Mouse (Mus musculus) kidney, adult 9 months (tissue): ENCODE data around the gene Gtf2e1.

ENCODE experiments used
- DNase-seq: peaks from one replicate; pipeline ENCODE4 v3.0.0; 2022

Gene Gtf2e1

DNA sequence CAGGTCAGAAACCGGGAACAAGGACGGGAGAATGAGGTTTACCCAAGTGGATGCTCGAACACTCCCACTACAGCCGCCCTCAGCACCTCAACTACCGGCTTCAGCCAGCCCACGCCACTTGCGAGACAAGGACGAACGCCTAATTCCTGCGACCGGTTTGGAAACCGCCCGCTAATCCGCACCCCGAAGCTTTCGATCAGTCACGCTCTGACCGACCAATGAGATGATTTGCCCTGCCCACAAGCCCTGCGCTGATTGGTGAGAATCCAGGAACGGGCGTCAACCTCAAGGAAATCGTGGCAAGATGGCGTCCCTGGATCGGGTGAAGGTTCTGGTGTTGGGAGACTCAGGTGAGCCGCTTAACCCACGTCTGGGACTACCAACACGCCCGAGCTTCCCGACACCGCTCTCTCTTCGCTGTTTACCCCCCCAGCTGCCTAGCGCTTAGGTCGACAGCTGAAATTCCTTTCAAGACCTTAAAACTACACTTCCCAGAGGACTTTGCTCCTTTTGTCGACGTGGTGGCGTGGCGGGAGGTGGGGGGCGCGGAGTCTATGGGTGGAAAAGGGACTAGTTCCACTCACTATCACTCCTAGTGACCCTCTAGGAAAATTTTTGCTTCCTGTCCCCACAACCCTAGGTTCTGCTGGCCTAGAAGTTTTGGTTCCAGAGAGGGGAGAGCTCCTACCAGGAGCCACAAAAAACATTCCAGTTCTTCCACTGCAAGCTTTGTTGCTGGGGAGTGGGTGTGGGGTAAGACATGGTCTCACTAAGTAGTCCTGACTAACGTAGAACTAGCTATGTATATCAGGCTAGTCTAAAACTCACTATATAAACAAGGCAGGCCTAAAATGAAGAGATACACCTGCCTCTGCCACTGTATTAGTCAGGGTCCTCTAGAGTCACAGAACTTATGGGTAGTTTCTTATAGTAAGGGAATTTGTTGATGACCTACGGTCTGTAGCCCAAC is at the start of gene Gtf2e1, which contains the start of gene Rabl3:
Gene Gtf2e1, minus strand, starts transcription at position 179 of the 970 bp plus-strand sequence.
Gene Rabl3, plus strand, starts transcription at position 275 of the 970 bp plus-strand sequence.
- DNase-seq, result peak; percentile 99

DNA sequence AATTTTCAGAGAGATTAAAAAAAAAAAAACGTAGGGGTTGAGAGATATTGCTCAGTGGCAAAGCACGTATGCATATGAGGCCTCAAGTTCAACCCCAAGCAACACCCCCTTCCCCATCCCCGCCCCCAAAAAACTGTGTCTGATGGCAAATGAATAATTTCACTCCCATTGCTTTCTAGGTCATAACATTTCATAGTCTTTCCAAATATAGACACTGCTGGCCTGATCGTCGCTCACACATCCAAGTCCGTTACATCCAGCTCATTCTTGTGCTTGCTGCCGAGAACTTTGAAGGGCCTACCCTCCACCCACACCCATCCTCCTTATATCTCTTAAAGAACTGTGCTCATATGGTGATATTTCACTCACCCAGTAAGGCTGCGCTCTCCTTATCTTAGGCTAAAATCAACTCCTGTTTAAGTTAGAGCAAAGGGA is 45.6 kb upstream of the Gtf2e1 start:
- DNase-seq, result peak; percentile 15

DNA sequence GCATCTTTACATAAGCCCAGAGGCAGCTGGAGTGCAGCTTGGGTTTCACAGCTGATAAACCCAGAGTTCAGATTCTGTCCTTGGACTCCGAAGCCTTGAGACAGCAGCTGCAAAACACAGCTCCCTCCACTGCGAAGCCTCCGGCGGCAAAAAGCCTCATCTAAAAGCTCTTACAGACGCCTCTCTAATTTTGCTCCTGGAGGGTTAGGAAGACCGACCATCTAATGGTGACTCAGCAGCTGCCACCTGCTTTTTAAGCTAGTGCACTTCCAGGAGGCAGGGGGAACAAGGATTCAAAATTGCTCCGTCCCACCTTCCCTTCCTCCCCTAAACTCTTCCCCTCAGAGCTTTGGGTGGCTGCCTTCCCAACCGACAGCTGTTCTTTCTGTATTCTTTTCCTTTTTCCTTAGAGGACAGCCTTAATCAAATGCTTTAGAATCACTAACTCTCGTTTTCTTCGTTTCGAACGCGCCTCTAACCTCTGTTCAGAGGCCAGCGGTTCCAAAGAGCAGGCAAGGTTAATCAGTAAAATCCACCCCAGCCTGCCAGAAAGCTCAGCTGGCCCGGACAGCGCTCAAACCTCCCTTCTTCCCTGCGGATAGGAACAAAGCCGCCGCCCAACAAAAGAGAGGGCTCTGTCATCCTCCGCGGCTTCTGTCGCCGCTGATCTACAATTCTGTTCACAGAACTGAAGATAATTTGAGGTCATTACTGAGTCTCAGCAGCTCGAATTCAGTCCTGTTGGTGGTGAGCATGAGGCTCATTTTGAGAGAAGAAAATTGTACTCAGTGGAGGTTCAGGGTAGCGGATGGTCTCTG is 44.8 kb upstream of the Gtf2e1 start:
- DNase-seq, result peak; percentile 92

DNA sequence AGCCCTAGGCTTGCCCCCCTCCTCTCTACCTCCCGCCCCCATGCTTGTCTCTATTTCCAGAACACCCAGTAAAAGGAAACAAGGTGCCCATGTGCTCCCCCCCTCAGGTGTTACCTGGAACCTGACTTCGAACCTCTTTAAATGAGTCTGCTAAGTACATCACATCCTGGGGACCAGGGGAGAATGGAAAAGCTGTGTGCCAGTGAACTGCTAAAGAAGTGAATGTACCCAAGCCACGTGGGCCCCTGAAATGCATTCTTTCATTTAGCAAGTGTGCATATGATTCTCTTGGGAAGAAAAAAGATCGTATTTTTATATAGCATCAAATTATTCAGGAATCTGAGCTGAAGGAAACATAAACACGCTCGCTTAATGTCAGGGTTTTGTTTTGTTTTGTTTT is 44.2 kb upstream of the Gtf2e1 start:
- peak; percentile 32 for DNase-seq

DNA sequence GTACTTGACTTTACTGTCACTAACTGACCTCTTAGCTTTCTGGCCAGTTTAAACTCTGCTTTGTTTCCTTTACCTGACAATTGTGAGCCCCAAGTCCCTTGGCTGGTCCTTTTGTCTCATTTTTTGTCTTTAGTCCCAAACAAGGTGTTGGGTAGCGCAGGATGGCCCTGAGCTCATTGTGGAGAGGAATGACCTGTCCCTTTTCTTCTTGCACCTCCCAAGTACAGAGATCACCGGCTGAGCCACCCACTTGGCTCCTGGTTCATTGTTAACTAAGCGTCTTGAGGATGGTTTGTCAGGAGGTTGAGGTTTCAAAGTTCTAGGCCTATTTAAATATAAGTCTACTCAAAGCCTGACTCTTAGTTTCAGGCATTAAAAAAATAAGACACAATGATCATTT is 43.7 kb upstream of the Gtf2e1 start:
- DNase-seq, result peak; percentile 90

DNA sequence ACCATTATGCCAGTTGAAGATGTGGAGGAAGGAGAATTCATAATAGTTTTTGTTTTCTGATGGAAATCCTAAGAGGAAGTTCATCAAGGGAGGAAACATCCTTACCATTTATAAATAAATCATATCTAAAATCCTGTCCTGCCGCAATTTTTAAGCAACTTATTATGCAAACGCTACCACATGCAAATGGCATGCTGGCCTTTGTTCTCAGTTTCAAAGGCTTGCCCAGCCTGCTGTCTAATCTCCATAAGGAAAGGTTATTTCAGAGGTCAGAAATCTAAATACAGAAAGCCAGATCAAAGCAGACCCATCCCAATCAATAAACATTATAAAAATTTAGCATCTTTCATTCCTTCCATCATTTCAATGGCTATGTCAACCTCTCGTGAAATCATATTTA is 42.3 kb upstream of the Gtf2e1 start:
- peak; percentile 49 for DNase-seq

DNA sequence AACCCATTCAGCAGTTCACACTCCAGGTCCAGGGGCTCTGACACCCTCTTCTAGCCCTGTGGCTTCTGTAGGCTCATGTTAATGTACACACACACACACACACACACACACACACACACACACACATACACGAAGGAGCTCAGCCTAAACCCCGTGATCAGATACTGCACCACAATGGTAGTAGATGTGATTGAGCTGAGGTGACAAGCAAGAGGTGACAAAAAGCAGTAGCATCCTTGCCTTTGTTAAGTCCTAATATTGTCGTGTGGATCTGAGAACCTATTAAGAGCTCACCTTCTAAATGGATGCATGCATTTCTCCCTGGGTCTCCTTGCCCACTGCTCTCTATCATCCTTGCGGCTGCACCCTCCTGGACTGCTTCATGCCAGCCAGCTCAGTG is 41.1 kb upstream of the Gtf2e1 start:
- peak; percentile 33 for DNase-seq

DNA sequence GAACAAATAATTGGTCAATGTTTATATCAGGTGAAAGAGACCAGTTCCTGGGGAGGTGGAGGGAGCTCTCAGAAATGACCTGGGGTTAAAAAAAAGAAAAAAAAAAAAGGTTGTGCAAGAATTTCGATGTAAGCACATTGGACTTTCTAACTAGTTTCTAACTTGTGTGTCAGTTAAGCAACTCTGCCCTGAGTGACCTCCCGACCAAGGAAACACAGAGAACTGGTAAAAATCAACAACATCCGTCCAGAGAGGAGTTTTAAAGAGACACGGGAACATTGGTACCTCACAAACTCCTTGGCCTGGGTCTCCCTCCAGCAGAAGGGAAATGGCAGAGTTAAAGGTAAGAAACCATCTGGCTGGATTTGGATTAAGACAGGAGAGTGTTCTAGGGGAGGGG is 40.4 kb upstream of the Gtf2e1 start, which contains the start of gene Hgd:
Gene Hgd, plus strand, starts transcription at position 160 of the 400 bp plus-strand sequence.
- peak; percentile 85 for DNase-seq

DNA sequence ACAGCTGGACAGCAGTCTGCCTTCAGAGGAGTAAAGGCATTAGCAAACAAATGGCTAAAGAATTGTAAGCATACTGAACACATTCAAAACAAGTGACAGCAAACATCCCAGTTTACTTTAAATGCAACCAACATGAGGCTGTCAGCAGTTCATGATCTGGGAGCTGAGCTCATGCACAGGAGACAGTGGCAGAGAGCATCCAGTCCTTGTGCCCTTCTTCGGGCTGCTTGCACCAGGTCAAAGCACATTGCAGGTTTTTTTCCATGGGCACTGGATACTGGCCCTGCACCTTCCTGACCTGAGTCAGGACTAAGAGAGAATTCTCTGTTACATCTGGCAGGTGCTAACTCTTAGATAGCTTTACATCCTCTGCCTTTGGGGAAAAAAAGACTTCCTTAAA is 40.0 kb upstream of the Gtf2e1 start:
- DNase-seq, result peak; percentile 64

DNA sequence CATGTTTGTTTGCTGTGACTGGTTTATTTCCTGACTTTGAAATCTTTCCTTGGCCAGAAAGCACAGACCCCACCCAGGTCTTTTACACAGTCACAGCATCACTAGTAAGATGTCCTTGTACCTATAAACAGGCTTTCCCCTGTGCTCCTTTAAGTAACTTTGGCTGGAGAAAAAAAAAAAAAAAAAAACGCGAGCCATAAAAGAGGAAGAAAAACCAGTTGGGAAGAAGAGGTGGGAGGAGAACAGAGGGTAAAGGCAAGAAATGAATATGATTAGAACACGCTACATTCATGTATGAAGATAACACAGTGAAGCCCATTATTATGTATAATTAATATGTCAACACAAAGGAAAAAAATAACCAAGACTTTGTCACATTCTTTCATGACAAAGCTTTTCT is 35.7 kb upstream of the Gtf2e1 start:
- DNase-seq, result no peak

DNA sequence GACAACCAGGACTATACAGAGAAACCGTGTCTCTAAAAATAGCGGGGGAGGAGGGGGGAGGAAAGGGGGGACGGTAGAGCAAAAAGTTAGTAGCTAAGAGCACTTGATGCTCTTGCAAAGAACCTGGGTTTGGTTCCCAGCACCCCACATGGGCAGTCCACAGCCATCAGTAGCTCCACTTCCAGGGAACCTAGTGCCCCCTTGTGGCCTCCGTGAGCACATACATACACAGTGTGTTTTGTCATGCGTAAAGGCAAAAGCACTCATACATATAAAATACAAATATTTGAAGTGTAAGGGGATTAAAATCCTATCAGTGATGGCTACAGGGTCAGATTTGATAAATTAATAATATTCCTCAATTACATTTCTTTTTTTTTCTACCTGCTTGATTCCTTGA is 33.5 kb upstream of the Gtf2e1 start:
- no peak for DNase-seq

DNA sequence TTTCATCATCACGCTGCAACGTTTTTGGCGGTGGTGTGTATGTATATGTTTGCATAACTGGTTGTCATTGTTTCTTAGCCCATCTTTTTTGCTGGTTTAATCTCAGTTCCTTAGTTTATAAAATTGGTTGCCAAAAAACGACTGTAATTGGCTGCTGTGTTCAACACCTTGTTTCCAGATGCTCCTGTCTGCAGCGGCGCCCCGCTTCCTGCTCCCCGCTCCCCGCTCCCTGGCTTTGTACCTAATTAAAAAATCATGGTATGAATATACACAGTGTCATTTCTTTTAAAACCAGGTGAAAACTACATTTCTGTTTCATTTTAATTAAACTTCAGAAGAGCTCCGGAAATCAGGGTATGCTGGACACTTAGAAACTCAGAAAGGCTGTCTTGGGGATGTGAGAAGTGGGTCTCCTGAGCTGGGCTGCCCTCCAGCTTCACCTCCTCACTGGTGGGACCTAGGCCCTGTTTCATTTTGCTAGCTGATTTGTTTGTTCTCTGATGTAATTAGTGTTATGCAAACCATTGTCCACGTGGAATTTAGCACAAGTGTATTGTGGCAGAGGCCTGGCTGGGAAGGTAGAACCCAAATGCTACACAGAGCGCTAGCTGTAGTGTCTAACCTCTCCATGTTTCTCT is 32.6 kb upstream of the Gtf2e1 start:
- no peak for DNase-seq

DNA sequence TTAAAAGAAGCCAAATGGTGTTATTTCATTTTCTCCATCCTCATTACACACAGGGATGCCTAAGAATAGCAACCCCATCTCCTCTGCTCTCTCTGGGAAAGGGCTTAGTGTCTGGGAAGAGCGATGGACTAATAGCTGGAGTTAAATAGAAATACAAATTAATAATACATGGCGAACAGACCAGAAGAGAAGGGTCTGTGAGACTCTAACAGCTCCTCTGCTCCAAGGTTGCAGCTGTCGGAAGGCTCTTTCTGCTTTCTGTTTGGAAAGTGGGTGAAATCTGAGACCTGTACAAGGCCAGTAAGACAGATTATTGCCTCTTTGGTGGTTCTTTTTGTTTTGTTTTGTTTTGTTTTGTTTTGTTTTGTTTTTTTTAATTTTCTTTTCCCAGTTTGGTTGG is 32.0 kb upstream of the Gtf2e1 start:
- DNase-seq, result no peak

DNA sequence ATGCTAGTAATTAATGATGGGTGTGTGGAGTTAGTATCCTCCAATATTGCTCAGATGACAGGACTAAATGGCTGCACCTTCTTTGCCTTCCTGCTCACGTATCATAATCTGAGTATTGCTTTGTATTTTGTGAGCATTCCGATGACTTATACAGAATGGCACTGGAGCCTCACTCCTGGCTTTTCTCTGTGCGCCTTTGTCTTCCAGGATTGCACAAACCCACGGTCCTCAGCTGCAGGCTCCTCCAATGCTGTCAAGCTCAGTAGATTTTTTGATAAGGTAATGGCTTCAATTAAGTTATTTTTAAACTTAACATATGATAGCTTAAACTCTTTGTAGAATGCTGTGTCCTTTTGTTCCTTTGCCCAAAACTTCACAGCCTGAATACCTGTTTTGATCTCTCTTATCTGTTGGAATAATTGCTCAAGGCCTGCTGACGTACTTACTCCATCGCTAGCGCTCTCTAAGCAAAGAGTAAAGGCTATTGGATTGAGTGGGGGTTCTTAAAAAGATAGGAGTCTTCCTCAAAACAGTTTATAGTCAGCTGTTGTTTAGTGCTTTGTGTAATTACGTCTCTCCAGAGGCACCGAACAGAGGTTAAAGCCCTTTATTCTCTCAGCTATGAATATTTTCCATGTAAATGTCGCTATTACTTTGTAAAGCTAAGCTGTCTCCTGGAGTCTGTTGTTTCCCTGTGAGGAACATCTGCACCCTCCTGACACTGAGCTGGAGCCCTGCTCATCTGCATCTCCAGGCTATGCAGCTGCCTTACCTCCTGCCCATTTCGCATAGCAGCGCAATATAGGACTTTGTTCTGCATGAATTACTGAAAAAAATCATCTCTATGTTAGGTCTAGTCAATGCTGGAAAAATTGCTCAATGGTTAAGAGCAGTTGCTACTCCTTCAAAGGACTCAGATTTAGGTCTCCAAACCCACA is 27.8 kb upstream of the Gtf2e1 start:
- no peak for DNase-seq

DNA sequence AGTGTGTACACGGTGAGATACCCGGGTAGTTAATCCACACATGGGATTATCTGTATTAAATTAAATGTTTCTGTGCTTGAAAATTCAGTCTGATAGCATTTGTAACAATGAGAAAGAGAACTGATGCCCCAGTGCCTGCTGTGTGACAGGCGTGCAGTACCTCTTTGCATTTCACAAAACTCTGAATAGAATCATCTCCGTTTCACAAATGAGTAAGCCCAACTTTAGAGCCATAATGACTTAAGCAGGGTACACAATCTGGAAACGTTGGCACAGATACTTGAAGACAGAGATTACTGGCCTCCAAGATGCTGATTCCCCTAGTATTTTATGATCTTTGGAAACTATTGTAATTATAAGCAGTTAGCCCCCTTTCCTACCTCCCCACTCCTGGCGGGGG is 26.5 kb upstream of the Gtf2e1 start:
- DNase-seq, result no peak

DNA sequence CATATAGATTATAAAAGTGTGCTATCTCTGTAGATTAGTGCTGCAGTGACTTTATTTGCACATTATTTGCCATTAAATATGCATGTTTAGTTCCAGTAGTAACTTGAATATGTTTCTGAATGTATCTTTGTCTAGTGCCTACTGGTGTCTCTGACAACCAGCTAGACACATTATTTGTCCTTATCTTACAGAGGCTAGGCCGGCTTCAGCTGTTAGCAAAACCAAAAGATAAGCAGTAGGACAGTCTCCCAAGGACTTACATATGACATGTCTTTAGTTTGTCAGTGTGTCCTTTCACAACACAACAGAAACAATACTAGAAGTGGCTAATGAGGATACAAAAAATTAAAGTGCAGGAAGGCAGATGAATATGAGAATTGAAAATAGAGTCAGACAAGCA is 25.5 kb upstream of the Gtf2e1 start:
- DNase-seq, result no peak

DNA sequence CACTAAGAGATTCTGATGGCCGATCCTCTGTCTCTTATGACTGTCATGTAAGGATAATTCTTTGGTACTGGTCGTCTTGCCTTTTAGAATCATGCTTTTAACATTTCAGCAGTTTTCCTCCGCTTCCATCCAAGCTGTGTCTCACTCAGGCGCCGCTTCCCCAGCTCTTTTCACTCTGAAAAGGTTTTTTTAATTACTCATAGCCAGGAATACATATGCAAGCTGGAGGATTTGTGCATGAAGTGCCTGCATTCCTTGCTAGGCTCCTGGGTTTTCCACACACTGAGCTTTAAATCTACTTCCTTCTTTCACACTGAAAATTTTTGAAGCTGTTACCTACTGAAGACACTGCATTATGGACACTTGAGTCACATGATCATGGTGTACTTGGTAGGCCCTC is 23.4 kb upstream of the Gtf2e1 start:
- no peak for DNase-seq

DNA sequence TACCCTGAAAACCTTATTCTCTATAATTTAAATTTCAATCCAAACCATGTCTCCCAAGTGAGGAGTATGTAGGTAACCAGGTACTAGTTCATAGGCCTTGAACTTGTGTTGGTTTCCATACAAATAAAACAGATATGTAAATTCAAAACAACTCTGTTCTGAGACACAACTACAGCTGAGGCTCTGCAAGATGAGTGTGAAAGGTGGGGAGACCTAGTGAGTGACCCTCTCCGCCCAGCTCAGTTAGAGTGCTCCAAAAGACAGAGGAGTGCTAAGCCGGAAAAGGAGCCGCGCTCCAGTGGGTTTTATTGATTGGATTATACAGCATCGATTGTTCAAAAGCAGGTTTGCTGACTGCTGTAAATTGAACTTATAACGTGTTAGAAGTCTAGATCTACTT is 22.8 kb upstream of the Gtf2e1 start:
- no peak for DNase-seq

DNA sequence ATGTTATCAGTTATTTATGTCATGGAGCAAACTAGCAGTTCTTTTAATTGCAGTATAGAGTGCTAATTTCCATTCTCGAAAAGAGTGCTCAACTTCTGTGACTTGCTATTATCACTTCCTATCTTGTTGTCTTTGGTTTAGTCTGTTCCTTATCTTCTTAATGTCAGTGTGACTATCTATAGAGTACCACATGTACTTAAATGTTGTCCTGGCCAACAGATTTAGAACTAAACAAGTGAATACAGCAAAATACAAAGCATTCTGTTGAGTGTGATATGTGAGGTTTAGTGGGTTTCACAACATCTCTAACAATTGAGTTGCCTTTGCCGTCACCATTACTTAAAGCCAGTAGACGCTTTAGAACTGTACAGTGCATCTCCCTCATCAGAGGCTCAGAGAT is 13.2 kb upstream of the Gtf2e1 start:
- DNase-seq, result no peak

DNA sequence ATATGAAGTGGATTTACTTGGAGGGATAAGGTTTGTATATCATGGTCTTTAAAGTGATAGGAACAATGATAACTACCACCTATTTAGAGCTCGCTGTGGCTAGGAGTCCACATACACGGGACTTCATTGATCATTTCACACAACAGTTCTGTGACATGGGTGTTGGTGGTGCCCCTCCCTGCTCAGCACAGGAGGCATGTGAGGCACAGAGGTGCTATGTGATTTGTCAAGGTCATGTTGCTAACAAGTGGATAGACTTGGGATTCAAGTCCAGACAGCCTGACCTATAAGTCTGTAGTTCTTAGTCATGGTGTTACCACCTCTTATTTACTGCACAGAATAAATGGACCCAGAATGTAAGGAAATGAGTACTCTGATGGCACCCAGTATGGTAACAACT is 11.4 kb upstream of the Gtf2e1 start:
- DNase-seq, result no peak

DNA sequence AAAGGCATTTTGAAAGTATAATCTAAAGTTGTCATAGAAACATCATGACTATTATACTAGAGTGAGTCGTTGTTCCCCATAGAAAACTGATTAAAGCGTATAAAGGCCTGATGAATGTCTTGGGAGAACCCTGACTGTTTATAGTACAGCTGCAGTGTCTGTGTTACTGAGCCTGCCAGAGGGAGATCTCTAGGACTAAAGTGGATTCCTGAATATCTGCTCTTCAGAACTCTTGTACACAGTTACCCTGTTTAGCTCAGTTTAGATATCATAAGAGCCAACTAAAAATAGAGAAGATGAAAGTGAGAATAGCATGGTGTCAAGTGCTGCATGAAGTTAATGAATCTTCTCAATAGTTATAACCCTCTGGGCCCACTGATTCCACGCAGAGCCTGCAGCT is 10.7 kb upstream of the Gtf2e1 start:
- DNase-seq, result no peak

DNA sequence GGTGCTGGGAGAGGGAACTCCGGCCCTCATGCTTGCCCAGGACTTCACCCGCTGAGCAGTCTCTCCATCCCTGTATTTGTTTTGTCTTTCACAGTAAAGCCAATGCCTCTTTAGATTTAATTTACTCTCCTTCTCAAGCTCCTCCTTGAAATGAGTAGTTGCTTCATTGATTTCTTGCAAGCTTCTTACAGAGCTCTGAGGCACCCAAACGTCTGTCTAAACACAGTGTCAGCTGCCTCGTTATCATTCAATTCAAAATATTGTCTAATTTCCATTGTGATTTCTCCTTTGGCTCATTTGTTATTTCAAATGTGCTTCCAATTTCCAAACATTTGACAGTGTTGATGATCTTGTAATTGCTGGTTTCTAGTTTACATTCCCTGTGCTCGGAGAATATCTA is 6.7 kb upstream of the Gtf2e1 start:
- no peak for DNase-seq
